Mouse (Mus musculus) heart, adult 2 months (tissue): ENCODE results near the gene Atp7b.

Experiments
- CTCF ChIP-seq: fragments of 200-600 bp; IDR thresholded peaks from 2 replicates; pipeline ENCODE4 v1.8.1; 2022; ENCODE audit warnings: antibody characterized with exemption, mild to moderate bottlenecking, moderate library complexity
- POLR2A ChIP-seq: fragments of 200-500 bp; IDR thresholded peaks from 2 replicates; pipeline ENCODE4 v1.6.1; 2011; ENCODE audit warnings: mild to moderate bottlenecking, low read depth, low read length, control low read depth; ENCODE audit not compliant: insufficient read depth

DNA sequence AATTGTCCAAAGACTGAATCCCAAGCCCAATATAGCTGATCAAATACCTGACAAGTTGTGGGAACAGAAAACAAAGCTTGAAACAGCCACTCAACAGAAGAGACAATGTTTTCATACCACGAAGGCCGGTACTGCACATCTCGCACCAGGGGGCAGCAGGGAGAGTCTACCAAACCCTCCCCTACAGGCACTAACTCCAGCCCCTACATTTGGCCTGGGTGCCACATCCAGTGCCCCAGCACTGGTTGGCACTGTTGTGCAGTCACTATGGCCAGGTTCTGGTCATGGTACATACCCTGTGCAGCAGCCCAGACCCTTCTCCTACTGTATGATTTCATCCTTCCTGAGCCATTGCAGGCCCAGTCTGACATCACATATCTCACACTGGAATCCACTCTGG, 31.1 kb downstream of the Atp7b start:
- TF ChIP-seq CTCF = no peak
- TF ChIP-seq POLR2A = no peak
